Mouse (Mus musculus): ENCODE data around the gene Gm28778. TPM values are rescaled to one million over a fixed set of nuclear protein-coding genes. Genes with fewer than 3 reads are reported as not detected.
"Not testable (repeated sequence)": the region's sequence is repeated elsewhere in the genome, so short reads cannot be mapped to it uniquely, and the experiment has no call there.

The Gm28778 gene
- total and polyA plus RNA-seq, 3 experiments: 2.0 TPM; not detected in 2

- TF ChIP-seq ETS1 (IDR thresholded peaks at IDR 0.05; ENCODE audit: low read depth, low read length): no peak
- no peak for TF ChIP-seq MEF2A (IDR thresholded peaks at IDR 0.05; ENCODE audit: extremely low read depth, insufficient replicate concordance, low read depth, low read length, poor library complexity, severe bottlenecking)
- TF ChIP-seq SMC3 (IDR thresholded peaks at IDR 0.05; ENCODE audit: low read depth, low read length): no peak
- peak; percentile 80 for TF ChIP-seq POLR2AphosphoS2 (IDR thresholded peaks at IDR 0.05; ENCODE audit: low read length)
Measured at GRCm38 (mm10) chr1:53296581-53297383, at the start of gene Gm28778, which contains the start of the genes Pms1 and Ormdl1 (continued).

- 0 out of 4 replicates have a peak, but pooled peaks of 1 of the 2 experiments have one; percentile 16 for TF ChIP-seq EP300 (IDR thresholded peaks at IDR 0.05; ENCODE audit: low read depth in 1 of 2, low read length in 2 of 2)
- H3K27ac ChIP-seq (ENCODE audit: control insufficient read depth, low read depth, low read length): not testable (repeated sequence)
- peak; percentile 16 for DNase-seq (ENCODE audit: low read depth, low spot score)
Measured at GRCm38 (mm10) chr1:53264958-53265612, 31.8 kb upstream of the Gm28778 start.

GRCm38 (mm10) chr1:53269901-53270300 lies 27.0 kb upstream of the Gm28778 start:
- Histone ChIP-seq H3K9ac (ENCODE audit: control insufficient read depth, low read depth, low read length, poor library complexity, severe bottlenecking) (no peak overlapping the region), H3K4me1 (ENCODE audit: control insufficient read depth in 1 of 2, insufficient read depth in 2 of 2, low read length in 2 of 2) (no peaks in the 10 kb centered on the region), H3K4me3 (ENCODE audit: control insufficient read depth in 1 of 2, insufficient read depth in 1 of 2, low read depth in 2 of 2, low read length in 2 of 2) (no peak overlapping the region), H3K27me3 (ENCODE audit: control insufficient read depth in 1 of 2, insufficient read depth in 2 of 2, low read length in 2 of 2) (no peaks in the 10 kb centered on the region), H3K36me3 (ENCODE audit: control insufficient read depth in 1 of 2, insufficient read depth in 2 of 2, low read length in 2 of 2) (peaks cover 0 to 7% of the 10 kb centered on the region in 2 experiments; a peak in 1 of 4 replicates), H3K27ac (ENCODE audit: control insufficient read depth, low read depth, low read length) (no peak overlapping the region), H3K9me3 (replicated peaks; ENCODE audit: insufficient read depth, low read length) (no peaks in the 10 kb centered on the region), H3K79me2 (ENCODE audit: control insufficient read depth, insufficient read depth, low read length, poor library complexity) (no peaks in the 10 kb centered on the region; the same call in 1 of the 2 replicates)
- DNase-seq (ENCODE audit: low read depth, low spot score): no peak
- TF ChIP-seq SMC3 (IDR thresholded peaks at IDR 0.05; ENCODE audit: low read depth, low read length) (no peak), JUND (IDR thresholded peaks at IDR 0.05; ENCODE audit: low read depth, low read length) (no peak), UBTF (IDR thresholded peaks at IDR 0.05; ENCODE audit: borderline replicate concordance, insufficient read depth, low read depth, low read length) (no peak), MAX (IDR thresholded peaks at IDR 0.05; ENCODE audit: low read length) (no peak), CTCF (IDR thresholded peaks at IDR 0.05 in 2 of 3, conservative IDR thresholded peaks at IDR 0.05 in 1 of 3; ENCODE audit: control insufficient read depth in 1 of 3, insufficient read depth in 1 of 3, low read depth in 2 of 3, low read length in 3 of 3, poor library complexity in 1 of 3, severe bottlenecking in 1 of 3) (no peak), USF1 (IDR thresholded peaks at IDR 0.05; ENCODE audit: low read depth, low read length) (no peak), USF2 (IDR thresholded peaks at IDR 0.05; ENCODE audit: borderline replicate concordance in 1 of 2, insufficient read depth in 1 of 2, low read depth in 1 of 2, low read length in 2 of 2) (no peak), RAD21 (IDR thresholded peaks at IDR 0.05; ENCODE audit: low read depth, low read length) (no peak), ZC3H11A (IDR thresholded peaks at IDR 0.05; ENCODE audit: low read depth, low read length) (no peak), ZKSCAN1 (IDR thresholded peaks at IDR 0.05; ENCODE audit: low read depth, low read length) (no peak), MYB (IDR thresholded peaks at IDR 0.05; ENCODE audit: low read depth, low read length) (no peak), POLR2A (IDR thresholded peaks at IDR 0.05; ENCODE audit: control insufficient read depth in 1 of 2, insufficient read depth in 1 of 2, low read depth in 1 of 2, low read length in 2 of 2, poor library complexity in 1 of 2) (no peak), TCF12 (IDR thresholded peaks at IDR 0.05; ENCODE audit: low read depth, low read length) (no peak), MEF2A (IDR thresholded peaks at IDR 0.05; ENCODE audit: extremely low read depth, insufficient replicate concordance, low read depth, low read length, poor library complexity, severe bottlenecking) (no peak), CHD1 (IDR thresholded peaks at IDR 0.05; ENCODE audit: low read depth, low read length) (no peak), BHLHE40 (IDR thresholded peaks at IDR 0.05; ENCODE audit: borderline replicate concordance, low read depth, low read length) (no peak), ZMIZ1 (IDR thresholded peaks at IDR 0.05; ENCODE audit: low read depth, low read length) (no peak), POLR2AphosphoS2 (IDR thresholded peaks at IDR 0.05; ENCODE audit: low read length) (no peak)

More at GRCm38 (mm10) chr1:53264958-53265612, 31.8 kb upstream of the Gm28778 start:
- not testable (repeated sequence) for H3K27me3 ChIP-seq (ENCODE audit: control insufficient read depth in 1 of 2, insufficient read depth in 2 of 2, low read length in 2 of 2); H3K36me3 ChIP-seq (ENCODE audit: control insufficient read depth in 1 of 2, insufficient read depth in 2 of 2, low read length in 2 of 2); H3K4me1 ChIP-seq (ENCODE audit: control insufficient read depth in 1 of 2, insufficient read depth in 2 of 2, low read length in 2 of 2); H3K9ac ChIP-seq (ENCODE audit: control insufficient read depth, low read depth, low read length, poor library complexity, severe bottlenecking); H3K9me3 ChIP-seq (replicated peaks; ENCODE audit: insufficient read depth, low read length); H3K4me3 ChIP-seq (ENCODE audit: control insufficient read depth in 1 of 2, insufficient read depth in 1 of 2, low read depth in 2 of 2, low read length in 2 of 2); H3K79me2 ChIP-seq (ENCODE audit: control insufficient read depth, insufficient read depth, low read length, poor library complexity)

All from MEL (cell line).